23 mouse cellular contexts compared by ENCODE assay signal in genomic region chr16:48719679-48720078, GRCm38 (mm10). TPM values are rescaled to one million over a fixed set of nuclear protein-coding genes. Genes with fewer than 3 reads are reported as not detected.
"Had no signal": no experiment of that assay in that cellular context is flagged by ENCODE, and none has a peak within 500 bp of the region (broad histone marks: within the 10 kb centered on the region; RNA-seq: fewer than 3 reads in every experiment).

No protein-coding gene starts in this region.

- DNase-seq: kidney, adult 2 months; kidney, postnatal 25 days; layer of hippocampus, postnatal 36 days; liver, embryonic 13.5 days; lung, postnatal 36 days; retina, postnatal 1 day; right cerebral cortex, postnatal 25 days; spleen, adult 18-20 months; thymus, postnatal 25 days had no signal

- H3K27ac ChIP-seq: layer of hippocampus, adult 2 months; left cerebral cortex, adult 2 months; liver, embryonic 13.5 days; midbrain, embryonic 10.5 days; midbrain, embryonic 13.5 days; neural tube, embryonic 13.5 days; stomach, embryonic 15.5 days had no signal

- H3K27me3 ChIP-seq: liver, embryonic 13.5 days; megakaryocyte, embryonic 14.5 days; midbrain, embryonic 13.5 days; neural tube, embryonic 13.5 days; stomach, embryonic 15.5 days had no signal

- H3K9me3 ChIP-seq: liver, embryonic 13.5 days; megakaryocyte, embryonic 14.5 days; midbrain, embryonic 10.5 days; midbrain, embryonic 13.5 days; neural tube, embryonic 13.5 days; stomach, embryonic 15.5 days had no signal

- H3K4me3 ChIP-seq: layer of hippocampus, adult 2 months; left cerebral cortex, adult 2 months; liver, embryonic 13.5 days; megakaryocyte, embryonic 14.5 days; midbrain, embryonic 10.5 days; midbrain, embryonic 13.5 days; myocyte; neural tube, embryonic 13.5 days; stomach, embryonic 15.5 days had no signal

- H3K4me1 ChIP-seq: liver, embryonic 13.5 days; megakaryocyte, embryonic 14.5 days; midbrain, embryonic 10.5 days; midbrain, embryonic 13.5 days; neural tube, embryonic 13.5 days; stomach, embryonic 15.5 days had no signal

- ATAC-seq: intestine, embryonic 16.5 days; midbrain, embryonic 13.5 days; midbrain, embryonic 16.5 days had no signal

- H3K4me2 ChIP-seq: liver, embryonic 13.5 days; midbrain, embryonic 13.5 days; neural tube, embryonic 13.5 days; stomach, embryonic 15.5 days had no signal

- H3K36me3 ChIP-seq: liver, embryonic 13.5 days; midbrain, embryonic 10.5 days; midbrain, embryonic 13.5 days; neural tube, embryonic 13.5 days; stomach, embryonic 15.5 days had no signal

- H3K9ac ChIP-seq: liver, embryonic 13.5 days; midbrain, embryonic 13.5 days; neural tube, embryonic 13.5 days; stomach, embryonic 15.5 days had no signal

RNA-seq across cellular contexts. Expression of gene Trat1, which starts 52.1 kb away (rescaled TPM):
- total RNA-seq: liver, adult 2 months had no signal
- polyA plus RNA-seq: kidney, embryonic 14.5 days; limb, embryonic 11.5 days; liver, embryonic 13.5 days; liver, embryonic 16.5 days; midbrain, embryonic 10.5 days; midbrain, embryonic 16.5 days; myocyte; neural tube, embryonic 13.5 days had no signal
